Mouse (Mus musculus): ENCODE data around the gene Msi2. TPM values are rescaled to one million over a fixed set of nuclear protein-coding genes. Genes with fewer than 3 reads are reported as not detected.
A peak's percentile ranks its signal among the peaks of the same experiment; 100 is the strongest.

The Msi2 gene
- polyA plus RNA-seq, 1 experiment from 2014 or later = 25.6 TPM

GRCm38 (mm10) chr11:88313512-88313911 is 404.8 kb downstream of the Msi2 start:
- Histone ChIP-seq H3K27me3 (ENCODE audit: control insufficient read depth, insufficient read depth, low read length) (no peaks in the 10 kb centered on the region), H3K9ac (replicated peaks; ENCODE audit: low read depth, low read length) (no peak overlapping the region), H3K9me3 (ENCODE audit: control insufficient read depth, low read length) (no peaks in the 10 kb centered on the region), H3K36me3 (ENCODE audit: control insufficient read depth, insufficient read depth, low read length) (no peaks in the 10 kb centered on the region), H3K4me3 (ENCODE audit: low read depth, low read length) (no peak overlapping the region), H3K4me1 (ENCODE audit: control insufficient read depth, insufficient read depth, low read length) (peaks cover 27% of the 10 kb centered on the region; the same call in 1 of the 2 replicates), H3K27ac (ENCODE audit: low read depth, low read length) (no peak overlapping the region), H3K4me2 (ENCODE audit: low read depth, low read length) (no peak overlapping the region)
- no peak for ATAC-seq (ENCODE audit: low read depth)
- WGBS = 3% methylated on average over 8 of the region's 8 CpGs

GRCm38 (mm10) chr11:88311606-88312005 is 406.7 kb downstream of the Msi2 start:
- no peaks in the 10 kb centered on the region for H3K27me3 ChIP-seq (ENCODE audit: control insufficient read depth, insufficient read depth, low read length)
- H3K9me3 ChIP-seq (ENCODE audit: control insufficient read depth, low read length) = no peaks in the 10 kb centered on the region
- H3K4me2 ChIP-seq (ENCODE audit: low read depth, low read length) = no peak overlapping the region
- 52% methylated on average over 7 of the region's 7 CpGs for WGBS
- ATAC-seq (ENCODE audit: low read depth) = no peak
- H3K36me3 ChIP-seq (ENCODE audit: control insufficient read depth, insufficient read depth, low read length) = no peaks in the 10 kb centered on the region
- H3K27ac ChIP-seq (ENCODE audit: low read depth, low read length) = no peak overlapping the region
- H3K4me3 ChIP-seq (ENCODE audit: low read depth, low read length) = no peak overlapping the region
- H3K4me1 ChIP-seq (ENCODE audit: control insufficient read depth, insufficient read depth, low read length) = peaks cover 23% of the 10 kb centered on the region; the same call in 1 of the 2 replicates
- H3K9ac ChIP-seq (replicated peaks; ENCODE audit: low read depth, low read length) = no peak overlapping the region

GRCm38 (mm10) chr11:88310773-88311172 is 407.5 kb downstream of the Msi2 start:
- Histone ChIP-seq H3K4me3 (ENCODE audit: low read depth, low read length) (no peak overlapping the region), H3K9ac (replicated peaks; ENCODE audit: low read depth, low read length) (no peak overlapping the region), H3K9me3 (ENCODE audit: control insufficient read depth, low read length) (no peaks in the 10 kb centered on the region), H3K27ac (ENCODE audit: low read depth, low read length) (no peak overlapping the region), H3K27me3 (ENCODE audit: control insufficient read depth, insufficient read depth, low read length) (no peaks in the 10 kb centered on the region), H3K36me3 (ENCODE audit: control insufficient read depth, insufficient read depth, low read length) (no peaks in the 10 kb centered on the region), H3K4me2 (ENCODE audit: low read depth, low read length) (no peak overlapping the region), H3K4me1 (ENCODE audit: control insufficient read depth, insufficient read depth, low read length) (peaks cover 23% of the 10 kb centered on the region; the same call in 1 of the 2 replicates)
- no peak for ATAC-seq (ENCODE audit: low read depth)
- 75% methylated on average over 6 of the region's 6 CpGs for WGBS

- peak; percentile 39; the same call in 1 of the 2 replicates for ATAC-seq (ENCODE audit: low read depth)
- peaks cover 19% of the 10 kb centered on the region; the same call in 1 of the 2 replicates for H3K4me1 ChIP-seq (ENCODE audit: control insufficient read depth, insufficient read depth, low read length)
- no peaks in the 10 kb centered on the region for H3K9me3 ChIP-seq (ENCODE audit: control insufficient read depth, low read length)
- peak overlapping the region; percentile 53; the same call in 1 of the 2 replicates for H3K27ac ChIP-seq (ENCODE audit: low read depth, low read length)
- no peak overlapping the region for H3K4me2 ChIP-seq (ENCODE audit: low read depth, low read length)
- H3K36me3 ChIP-seq (ENCODE audit: control insufficient read depth, insufficient read depth, low read length) = no peaks in the 10 kb centered on the region
- H3K4me3 ChIP-seq (ENCODE audit: low read depth, low read length) = no peak overlapping the region
- WGBS = 16% methylated on average over 10 of the region's 10 CpGs
- no peaks in the 10 kb centered on the region for H3K27me3 ChIP-seq (ENCODE audit: control insufficient read depth, insufficient read depth, low read length)
- H3K9ac ChIP-seq (replicated peaks; ENCODE audit: low read depth, low read length) = no peak overlapping the region
Measured at GRCm38 (mm10) chr11:88309059-88309700, 409.1 kb downstream of the Msi2 start.

GRCm38 (mm10) chr11:88307616-88308543 is 410.4 kb downstream of the Msi2 start:
- Histone ChIP-seq H3K36me3 (ENCODE audit: control insufficient read depth, insufficient read depth, low read length) (no peaks in the 10 kb centered on the region), H3K4me1 (ENCODE audit: control insufficient read depth, insufficient read depth, low read length) (peaks cover 15% of the 10 kb centered on the region; the same call in 1 of the 2 replicates), H3K9ac (replicated peaks; ENCODE audit: low read depth, low read length) (no peak overlapping the region), H3K4me3 (ENCODE audit: low read depth, low read length) (no peak overlapping the region), H3K4me2 (ENCODE audit: low read depth, low read length) (no peak overlapping the region), H3K9me3 (ENCODE audit: control insufficient read depth, low read length) (no peaks in the 10 kb centered on the region), H3K27ac (ENCODE audit: low read depth, low read length) (no peak overlapping the region), H3K27me3 (ENCODE audit: control insufficient read depth, insufficient read depth, low read length) (no peaks in the 10 kb centered on the region)
- 82% methylated on average over 14 of the region's 14 CpGs for WGBS
- ATAC-seq (ENCODE audit: low read depth) = no peak

- H3K9me3 ChIP-seq (ENCODE audit: control insufficient read depth, low read length) = no peaks in the 10 kb centered on the region
- no peak overlapping the region for H3K4me3 ChIP-seq (ENCODE audit: low read depth, low read length)
- H3K4me1 ChIP-seq (ENCODE audit: control insufficient read depth, insufficient read depth, low read length) = peaks cover 10% of the 10 kb centered on the region; the same call in 1 of the 2 replicates
- no peak overlapping the region for H3K9ac ChIP-seq (replicated peaks; ENCODE audit: low read depth, low read length)
- no peaks in the 10 kb centered on the region for H3K36me3 ChIP-seq (ENCODE audit: control insufficient read depth, insufficient read depth, low read length)
- 89% methylated on average over 6 of the region's 6 CpGs for WGBS
- ATAC-seq (ENCODE audit: low read depth) = no peak
- H3K27ac ChIP-seq (ENCODE audit: low read depth, low read length) = no peak overlapping the region
- H3K4me2 ChIP-seq (ENCODE audit: low read depth, low read length) = no peak overlapping the region
- no peaks in the 10 kb centered on the region for H3K27me3 ChIP-seq (ENCODE audit: control insufficient read depth, insufficient read depth, low read length)
Measured at GRCm38 (mm10) chr11:88305759-88306158, 412.6 kb downstream of the Msi2 start.

GRCm38 (mm10) chr11:88301619-88302018 is 416.7 kb downstream of the Msi2 start:
- H3K9ac ChIP-seq (replicated peaks; ENCODE audit: low read depth, low read length) = no peak overlapping the region
- H3K4me1 ChIP-seq (ENCODE audit: control insufficient read depth, insufficient read depth, low read length) = 0 out of 2 replicates have a peak, but pooled peaks cover 6% of the 10 kb centered on the region
- H3K4me3 ChIP-seq (ENCODE audit: low read depth, low read length) = no peak overlapping the region
- no peak overlapping the region for H3K4me2 ChIP-seq (ENCODE audit: low read depth, low read length)
- ATAC-seq (ENCODE audit: low read depth) = no peak
- H3K36me3 ChIP-seq (ENCODE audit: control insufficient read depth, insufficient read depth, low read length) = no peaks in the 10 kb centered on the region
- no peak overlapping the region for H3K27ac ChIP-seq (ENCODE audit: low read depth, low read length)
- no peaks in the 10 kb centered on the region for H3K27me3 ChIP-seq (ENCODE audit: control insufficient read depth, insufficient read depth, low read length)
- H3K9me3 ChIP-seq (ENCODE audit: control insufficient read depth, low read length) = no peaks in the 10 kb centered on the region
- 45% methylated on average over 6 of the region's 6 CpGs for WGBS

- H3K27me3 ChIP-seq (ENCODE audit: control insufficient read depth, insufficient read depth, low read length) = no peaks in the 10 kb centered on the region
- no peak for ATAC-seq (ENCODE audit: low read depth)
- H3K4me2 ChIP-seq (ENCODE audit: low read depth, low read length) = no peak overlapping the region
- H3K4me1 ChIP-seq (ENCODE audit: control insufficient read depth, insufficient read depth, low read length) = peaks cover 18% of the 10 kb centered on the region
- H3K27ac ChIP-seq (ENCODE audit: low read depth, low read length) = no peak overlapping the region
- no peaks in the 10 kb centered on the region for H3K9me3 ChIP-seq (ENCODE audit: control insufficient read depth, low read length)
- H3K36me3 ChIP-seq (ENCODE audit: control insufficient read depth, insufficient read depth, low read length) = no peaks in the 10 kb centered on the region
- no peak overlapping the region for H3K9ac ChIP-seq (replicated peaks; ENCODE audit: low read depth, low read length)
- no peak overlapping the region for H3K4me3 ChIP-seq (ENCODE audit: low read depth, low read length)
- WGBS = 37% methylated on average over 4 of the region's 4 CpGs
Measured at GRCm38 (mm10) chr11:88299345-88299744, 419.0 kb downstream of the Msi2 start.

GRCm38 (mm10) chr11:88297526-88297925 is 420.8 kb downstream of the Msi2 start:
- H3K36me3 ChIP-seq (ENCODE audit: control insufficient read depth, insufficient read depth, low read length) = no peaks in the 10 kb centered on the region
- ATAC-seq (ENCODE audit: low read depth) = no peak
- no peak overlapping the region for H3K27ac ChIP-seq (ENCODE audit: low read depth, low read length)
- no peaks in the 10 kb centered on the region for H3K27me3 ChIP-seq (ENCODE audit: control insufficient read depth, insufficient read depth, low read length)
- no peak overlapping the region for H3K4me3 ChIP-seq (ENCODE audit: low read depth, low read length)
- peaks cover 22% of the 10 kb centered on the region for H3K4me1 ChIP-seq (ENCODE audit: control insufficient read depth, insufficient read depth, low read length)
- H3K9me3 ChIP-seq (ENCODE audit: control insufficient read depth, low read length) = no peaks in the 10 kb centered on the region
- WGBS = 32% methylated on average over 4 of the region's 4 CpGs
- no peak overlapping the region for H3K9ac ChIP-seq (replicated peaks; ENCODE audit: low read depth, low read length)
- H3K4me2 ChIP-seq (ENCODE audit: low read depth, low read length) = no peak overlapping the region

All from neural tube, embryonic 14.5 days (tissue).